Mouse (Mus musculus): ENCODE measurements at regions not wholly inside any gene's neighbourhood (a gene's known extent, or its start where the extent isn't known, plus 50 kb on each side); places are given as distances from the start of the nearest gene placed in this dataset.

- DNase-seq (ENCODE audit: low spot score) = no peak
Observed at GRCm38 (mm10) chr8:87116190-87116765, 231.2 kb upstream of the N4bp1 start.

GRCm38 (mm10) chr8:87112355-87112754, 227.3 kb upstream of the N4bp1 start:
- DNase-seq (ENCODE audit: low spot score) = no peak

- DNase-seq (ENCODE audit: low spot score) = no peak
Observed at GRCm38 (mm10) chr8:87105106-87105505, 220.0 kb upstream of the N4bp1 start.

- no peak for DNase-seq (ENCODE audit: low spot score)
Observed at GRCm38 (mm10) chr8:87095211-87095610, 210.2 kb upstream of the N4bp1 start.

- DNase-seq (ENCODE audit: low spot score) = no peak
Observed at GRCm38 (mm10) chr8:87094685-87095084, 209.6 kb upstream of the N4bp1 start.

- no peak for DNase-seq (ENCODE audit: low spot score)
Observed at GRCm38 (mm10) chr8:87093716-87094115, 208.7 kb upstream of the N4bp1 start.

GRCm38 (mm10) chr8:87093081-87093480, 208.0 kb upstream of the N4bp1 start:
- DNase-seq (ENCODE audit: low spot score) = no peak

GRCm38 (mm10) chr8:87087451-87088095, 202.5 kb upstream of the N4bp1 start:
- peak; percentile 27 for DNase-seq (ENCODE audit: low spot score)

GRCm38 (mm10) chr8:87078260-87078659, 193.2 kb upstream of the N4bp1 start:
- DNase-seq (ENCODE audit: low spot score) = no peak

- DNase-seq (ENCODE audit: low spot score) = no peak
Observed at GRCm38 (mm10) chr8:87075921-87076320, 190.9 kb upstream of the N4bp1 start.

GRCm38 (mm10) chr8:87071224-87071623, 186.2 kb upstream of the N4bp1 start:
- peak; percentile 3 for DNase-seq (ENCODE audit: low spot score)

GRCm38 (mm10) chr8:87067106-87067505, 182.0 kb upstream of the N4bp1 start:
- no peak for DNase-seq (ENCODE audit: low spot score)

GRCm38 (mm10) chr8:87064768-87065167, 179.7 kb upstream of the N4bp1 start:
- DNase-seq (ENCODE audit: low spot score) = no peak

- no peak for DNase-seq (ENCODE audit: low spot score)
Observed at GRCm38 (mm10) chr8:87064250-87064747, 179.2 kb upstream of the N4bp1 start.

- no peak for DNase-seq (ENCODE audit: low spot score)
Observed at GRCm38 (mm10) chr8:87063588-87063987, 178.5 kb upstream of the N4bp1 start.

- DNase-seq (ENCODE audit: low spot score) = no peak
Observed at GRCm38 (mm10) chr8:87049746-87050145, 164.7 kb upstream of the N4bp1 start.

- DNase-seq (ENCODE audit: low spot score) = no peak
Observed at GRCm38 (mm10) chr8:87049196-87049595, 164.1 kb upstream of the N4bp1 start.

GRCm38 (mm10) chr8:87046590-87046989, 161.5 kb upstream of the N4bp1 start:
- DNase-seq (ENCODE audit: low spot score) = peak; percentile 58

GRCm38 (mm10) chr8:87043016-87043415, 158.0 kb upstream of the N4bp1 start:
- DNase-seq (ENCODE audit: low spot score) = peak; percentile 76

- DNase-seq (ENCODE audit: low spot score) = no peak
Observed at GRCm38 (mm10) chr8:87037620-87038380, 152.7 kb upstream of the N4bp1 start.

- no peak for DNase-seq (ENCODE audit: low spot score)
Observed at GRCm38 (mm10) chr8:87035996-87036395, 150.9 kb upstream of the N4bp1 start.

GRCm38 (mm10) chr8:87028171-87028570, 143.1 kb upstream of the N4bp1 start:
- DNase-seq (ENCODE audit: low spot score) = no peak
